Mouse (Mus musculus): ENCODE measurements around the gene Cadps2. TPM values are rescaled to one million over a fixed set of nuclear protein-coding genes. Genes with fewer than 3 reads are reported as not detected.
A peak's percentile ranks its signal among the peaks of the same experiment; 100 is the strongest.

The Cadps2 gene
- total and polyA plus RNA-seq, 3 experiments, result 0.87 TPM; not detected in 2

DNA sequence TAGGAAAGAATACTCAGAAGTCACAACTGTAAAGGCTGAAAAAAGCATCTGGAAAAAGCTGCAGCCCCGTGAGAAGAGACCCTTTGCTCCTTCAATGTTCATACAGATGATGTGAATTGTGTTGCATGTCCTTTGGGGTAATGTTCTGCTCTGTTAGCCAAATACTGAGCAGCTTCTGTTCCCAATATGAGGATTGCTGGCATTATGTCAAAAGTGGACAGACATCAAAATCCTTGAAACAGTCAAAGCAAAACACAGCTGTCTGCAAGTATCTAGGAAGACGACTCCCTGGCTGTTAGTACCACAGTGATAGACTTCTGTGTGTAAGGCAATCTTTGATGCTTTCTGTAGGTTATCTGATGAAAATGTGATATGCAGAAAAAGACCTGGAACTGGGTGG, 367.4 kb downstream of the Cadps2 start:
- DNase-seq (ENCODE audit: low spot score) (no peak), ATAC-seq (ENCODE audit: extremely low read depth, insufficient number of reproducible peaks, low FRiP score, poor library complexity, severe bottlenecking) (no peak)
- H3K4me1 ChIP-seq (ENCODE audit: insufficient read depth, low read depth, low read length), result no peaks in the 10 kb centered on the region
- H3K4me3 ChIP-seq (ENCODE audit: low read depth, low read length), result no peak overlapping the region
- no peaks in the 10 kb centered on the region for H3K9me3 ChIP-seq (replicated peaks)
- TF ChIP-seq POLR2AphosphoS5 (IDR thresholded peaks at IDR 0.05; ENCODE audit: insufficient replicate concordance, low read depth, low read length), result no peak
- no peak for TF ChIP-seq TAL1 (conservative IDR thresholded peaks at IDR 0.05; ENCODE audit: low read depth, low read length)
- TF ChIP-seq CTCF (IDR thresholded peaks at IDR 0.05; ENCODE audit: low read depth, low read length), result no peak
- TF ChIP-seq GATA1 (IDR thresholded peaks at IDR 0.05; ENCODE audit: borderline replicate concordance, low read length), result no peak
- TF ChIP-seq GATA2 (IDR thresholded peaks at IDR 0.05; ENCODE audit: borderline replicate concordance, low read depth, low read length), result no peak
- no peaks in the 10 kb centered on the region for H3K36me3 ChIP-seq (replicated peaks)
- H3K27me3 ChIP-seq (ENCODE audit: insufficient read depth, low read length), result no peaks in the 10 kb centered on the region

DNA sequence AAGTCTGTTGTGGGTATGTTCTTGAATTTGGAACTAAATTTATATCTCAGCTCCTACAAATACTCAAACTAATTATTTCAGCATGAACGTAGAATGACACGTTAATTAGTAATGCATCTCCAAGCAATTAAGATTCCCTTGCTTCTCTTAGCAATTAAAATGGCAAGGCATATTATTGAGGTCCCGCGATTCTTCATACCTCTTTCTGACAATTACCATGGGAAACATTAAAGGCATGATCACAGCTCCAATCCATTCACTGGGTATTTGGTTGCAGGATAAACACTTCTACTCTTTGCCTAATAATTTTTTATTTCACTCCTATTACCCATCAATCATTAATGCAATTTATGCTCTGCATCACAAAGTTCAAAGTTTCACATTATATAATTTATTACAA, 371.3 kb downstream of the Cadps2 start:
- Histone ChIP-seq H3K4me1 (ENCODE audit: insufficient read depth, low read depth, low read length) (no peaks in the 10 kb centered on the region), H3K36me3 (replicated peaks) (no peaks in the 10 kb centered on the region), H3K4me3 (ENCODE audit: low read depth, low read length) (no peak overlapping the region), H3K9me3 (replicated peaks) (no peaks in the 10 kb centered on the region), H3K27me3 (ENCODE audit: insufficient read depth, low read length) (no peaks in the 10 kb centered on the region)
- DNase-seq (ENCODE audit: low spot score), result no peak
- no peak for ATAC-seq (ENCODE audit: extremely low read depth, insufficient number of reproducible peaks, low FRiP score, poor library complexity, severe bottlenecking)
- TF ChIP-seq GATA1 (IDR thresholded peaks at IDR 0.05; ENCODE audit: borderline replicate concordance, low read length) (no peak), GATA2 (IDR thresholded peaks at IDR 0.05; ENCODE audit: borderline replicate concordance, low read depth, low read length) (no peak), POLR2AphosphoS5 (IDR thresholded peaks at IDR 0.05; ENCODE audit: insufficient replicate concordance, low read depth, low read length) (no peak), CTCF (IDR thresholded peaks at IDR 0.05; ENCODE audit: low read depth, low read length) (no peak), TAL1 (conservative IDR thresholded peaks at IDR 0.05; ENCODE audit: low read depth, low read length) (no peak)

DNA sequence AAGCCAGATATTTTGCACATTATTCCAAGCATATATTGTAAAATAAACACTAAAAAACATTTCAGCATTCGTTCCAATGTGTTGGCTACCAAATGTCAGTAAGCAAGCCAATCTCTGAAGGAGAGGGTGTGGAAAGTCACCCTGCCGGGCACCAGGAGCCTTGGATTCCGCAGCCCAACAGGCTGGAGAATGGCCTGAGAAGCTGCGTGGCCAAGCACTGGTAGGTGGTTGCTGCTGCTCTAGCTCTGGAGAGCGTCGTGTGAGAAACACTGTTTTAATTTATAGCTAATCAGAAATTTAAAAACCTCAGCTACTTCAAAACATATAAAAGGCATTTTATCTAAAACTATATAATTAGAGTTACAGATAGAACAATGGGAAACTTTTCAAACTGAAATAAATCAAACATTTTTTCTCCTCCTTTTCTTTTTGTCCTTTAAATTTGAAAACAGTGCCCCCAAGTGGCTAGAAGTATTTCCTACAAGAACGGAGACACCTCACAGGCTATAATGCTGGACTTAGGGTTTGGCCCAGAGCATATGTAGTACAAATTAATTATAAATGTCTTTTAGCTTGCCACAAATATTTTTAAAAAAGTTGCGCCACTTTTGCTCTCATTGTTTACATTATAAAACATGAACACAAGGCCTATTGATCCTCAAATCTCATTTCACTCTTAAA, 376.5 kb downstream of the Cadps2 start:
- H3K4me3 ChIP-seq (ENCODE audit: low read depth, low read length), result no peak overlapping the region
- no peak for ATAC-seq (ENCODE audit: extremely low read depth, insufficient number of reproducible peaks, low FRiP score, poor library complexity, severe bottlenecking)
- H3K27me3 ChIP-seq (ENCODE audit: insufficient read depth, low read length), result no peaks in the 10 kb centered on the region
- no peaks in the 10 kb centered on the region for H3K9me3 ChIP-seq (replicated peaks)
- no peak for DNase-seq (ENCODE audit: low spot score)
- TF ChIP-seq GATA2 (IDR thresholded peaks at IDR 0.05; ENCODE audit: borderline replicate concordance, low read depth, low read length) (no peak), CTCF (IDR thresholded peaks at IDR 0.05; ENCODE audit: low read depth, low read length) (no peak)
- no peaks in the 10 kb centered on the region for H3K4me1 ChIP-seq (ENCODE audit: insufficient read depth, low read depth, low read length)
- H3K36me3 ChIP-seq (replicated peaks), result no peaks in the 10 kb centered on the region

DNA sequence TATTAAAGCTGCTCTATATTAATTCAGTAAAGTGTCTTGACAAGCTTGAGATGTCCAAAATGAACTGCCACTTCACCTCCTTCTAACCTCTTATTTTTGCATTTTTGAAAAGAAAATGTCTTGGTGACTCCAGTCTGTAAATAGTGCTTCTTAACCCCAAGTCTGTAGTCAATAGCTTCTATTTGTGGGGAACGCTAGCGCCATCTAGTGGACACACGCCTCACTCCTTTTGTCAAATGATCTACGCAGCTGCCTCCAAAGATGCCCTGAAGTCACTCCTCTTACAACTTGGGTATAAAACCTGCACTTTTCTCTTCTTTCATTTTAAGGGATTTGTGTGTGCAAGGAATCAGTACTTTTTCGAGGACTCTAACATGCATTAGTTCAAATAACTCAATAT, 381.5 kb downstream of the Cadps2 start:
- TF ChIP-seq CTCF (IDR thresholded peaks at IDR 0.05; ENCODE audit: low read depth, low read length) (peak; percentile 66), TAL1 (conservative IDR thresholded peaks at IDR 0.05; ENCODE audit: low read depth, low read length) (no peak), POLR2AphosphoS5 (IDR thresholded peaks at IDR 0.05; ENCODE audit: insufficient replicate concordance, low read depth, low read length) (no peak), GATA1 (IDR thresholded peaks at IDR 0.05; ENCODE audit: borderline replicate concordance, low read length) (no peak)
- H3K4me1 ChIP-seq (ENCODE audit: insufficient read depth, low read depth, low read length), result no peaks in the 10 kb centered on the region
- peak; percentile 1 for DNase-seq (ENCODE audit: low spot score)

DNA sequence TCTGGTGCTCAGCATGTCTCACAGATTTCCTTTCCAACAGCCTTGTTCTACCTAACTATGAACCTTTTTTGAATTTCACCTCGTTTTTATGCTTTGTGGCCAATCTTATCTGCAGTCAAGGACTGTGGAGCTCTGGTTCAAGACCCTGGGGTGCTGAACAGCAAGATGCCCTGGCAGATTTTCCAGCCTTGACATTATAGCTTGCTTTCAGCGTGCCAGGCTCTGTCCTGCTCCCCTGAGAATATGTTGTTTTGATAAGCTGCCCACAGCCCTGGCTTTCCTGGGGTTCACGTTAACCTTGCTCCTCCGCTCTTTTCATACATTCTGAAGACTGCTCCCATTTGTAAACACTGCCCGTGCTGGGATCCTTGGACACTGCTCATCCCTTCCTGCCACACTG, 385.3 kb downstream of the Cadps2 start:
- no peak overlapping the region for H3K4me3 ChIP-seq (ENCODE audit: low read depth, low read length)
- no peaks in the 10 kb centered on the region for H3K9me3 ChIP-seq (replicated peaks)
- no peaks in the 10 kb centered on the region for H3K4me1 ChIP-seq (ENCODE audit: insufficient read depth, low read depth, low read length)
- H3K27me3 ChIP-seq (ENCODE audit: insufficient read depth, low read length), result no peaks in the 10 kb centered on the region
- no peaks in the 10 kb centered on the region for H3K36me3 ChIP-seq (replicated peaks)
- TF ChIP-seq GATA2 (IDR thresholded peaks at IDR 0.05; ENCODE audit: borderline replicate concordance, low read depth, low read length), result no peak
- no peak for TF ChIP-seq GATA1 (IDR thresholded peaks at IDR 0.05; ENCODE audit: borderline replicate concordance, low read length)
- no peak for TF ChIP-seq CTCF (IDR thresholded peaks at IDR 0.05; ENCODE audit: low read depth, low read length)
- TF ChIP-seq TAL1 (conservative IDR thresholded peaks at IDR 0.05; ENCODE audit: low read depth, low read length), result no peak
- no peak for TF ChIP-seq POLR2AphosphoS5 (IDR thresholded peaks at IDR 0.05; ENCODE audit: insufficient replicate concordance, low read depth, low read length)
- DNase-seq (ENCODE audit: low spot score) (no peak), ATAC-seq (ENCODE audit: extremely low read depth, insufficient number of reproducible peaks, low FRiP score, poor library complexity, severe bottlenecking) (no peak)

More for the DNA sequence above, 381.5 kb downstream of the Cadps2 start:
- no peak overlapping the region for H3K4me3 ChIP-seq (ENCODE audit: low read depth, low read length)
- H3K36me3 ChIP-seq (replicated peaks), result no peaks in the 10 kb centered on the region
- ATAC-seq (ENCODE audit: extremely low read depth, insufficient number of reproducible peaks, low FRiP score, poor library complexity, severe bottlenecking), result peak; percentile 28; the same call in 1 of the 2 replicates
- no peaks in the 10 kb centered on the region for H3K9me3 ChIP-seq (replicated peaks)
- no peaks in the 10 kb centered on the region for H3K27me3 ChIP-seq (ENCODE audit: insufficient read depth, low read length)

DNA sequence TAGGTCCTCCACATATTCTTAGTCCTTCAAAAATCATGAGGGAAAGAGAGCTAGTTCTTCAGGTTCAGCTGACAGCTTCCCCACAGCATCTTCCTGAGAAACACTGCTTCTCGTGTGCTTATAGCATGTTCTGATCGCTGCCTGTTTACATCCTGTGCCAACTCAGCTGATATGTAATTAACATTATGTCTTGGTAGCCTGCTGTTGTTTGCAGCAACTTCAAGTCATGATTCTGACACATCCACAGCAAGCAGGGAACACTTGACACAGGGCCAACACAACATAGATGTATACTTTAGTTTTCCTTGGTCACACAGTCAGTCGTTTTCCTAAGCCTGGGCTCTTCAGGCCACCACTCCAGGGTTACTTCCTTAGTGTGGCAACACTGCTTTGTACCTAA, 399.3 kb downstream of the Cadps2 start:
- DNase-seq (ENCODE audit: low spot score) (no peak), ATAC-seq (ENCODE audit: extremely low read depth, insufficient number of reproducible peaks, low FRiP score, poor library complexity, severe bottlenecking) (no peak)
- no peaks in the 10 kb centered on the region for H3K36me3 ChIP-seq (replicated peaks)
- no peak overlapping the region for H3K4me3 ChIP-seq (ENCODE audit: low read depth, low read length)
- TF ChIP-seq POLR2AphosphoS5 (IDR thresholded peaks at IDR 0.05; ENCODE audit: insufficient replicate concordance, low read depth, low read length) (no peak), CTCF (IDR thresholded peaks at IDR 0.05; ENCODE audit: low read depth, low read length) (no peak), GATA1 (IDR thresholded peaks at IDR 0.05; ENCODE audit: borderline replicate concordance, low read length) (no peak), TAL1 (conservative IDR thresholded peaks at IDR 0.05; ENCODE audit: low read depth, low read length) (no peak)
- H3K4me1 ChIP-seq (ENCODE audit: insufficient read depth, low read depth, low read length), result no peaks in the 10 kb centered on the region
- no peaks in the 10 kb centered on the region for H3K27me3 ChIP-seq (ENCODE audit: insufficient read depth, low read length)
- H3K9me3 ChIP-seq (replicated peaks), result no peaks in the 10 kb centered on the region
